Mouse (Mus musculus) thymus, adult 2 months (tissue): Measurements from ENCODE around the gene Spata21. TPM values are rescaled to one million over a fixed set of nuclear protein-coding genes. Genes with fewer than 3 reads are reported as not detected.
A peak's percentile ranks its signal among the peaks of the same experiment; 100 is the strongest.

Source experiments
- DNase-seq: peaks from one replicate; pipeline ENCODE4 v3.0.0; 2021
- H3K27ac ChIP-seq: fragments of 200-500 bp; 2 replicates; pipeline ENCODE4 v1.5.1; 2012; ENCODE audit warnings: low read length, control low read depth; ENCODE audit not compliant: control insufficient read depth, insufficient read depth
- H3K27me3 ChIP-seq: fragments of 200-500 bp; 2 replicates; pipeline ENCODE4 v1.6.1; 2012; ENCODE audit warnings: mild to moderate bottlenecking, low read length, moderate library complexity, mixed read lengths; ENCODE audit not compliant: control insufficient read depth, insufficient read depth
- H3K36me3 ChIP-seq: fragments of 200-500 bp; 2 replicates; pipeline ENCODE4 v1.6.1; 2012; ENCODE audit warnings: mild to moderate bottlenecking, low read length, moderate library complexity; ENCODE audit not compliant: control insufficient read depth, insufficient read depth
- H3K4me1 ChIP-seq: fragments of 200-500 bp; replicated peaks from 2 replicates; pipeline ENCODE4 v1.6.1; 2012; ENCODE audit warnings: low read length; ENCODE audit not compliant: control insufficient read depth, insufficient read depth
- H3K4me3 ChIP-seq: fragments of 200-500 bp; 2 replicates; pipeline ENCODE4 v1.5.1; 2012; ENCODE audit warnings: mild to moderate bottlenecking, low read length, control low read depth, moderate library complexity; ENCODE audit not compliant: control insufficient read depth, insufficient read depth
- CTCF ChIP-seq: fragments of 200-500 bp; IDR thresholded peaks from 2 replicates; pipeline ENCODE4 v1.5.1; 2012; ENCODE audit warnings: mild to moderate bottlenecking, control low read depth, low read length, moderate library complexity, borderline replicate concordance; ENCODE audit not compliant: control insufficient read depth, poor library complexity, insufficient read depth; ENCODE audit errors: extremely low read depth
- POLR2A ChIP-seq: fragments of 200-500 bp; IDR thresholded peaks from 2 replicates; pipeline ENCODE4 v1.6.1; 2012; ENCODE audit warnings: mild to moderate bottlenecking, low read length, control low read depth, moderate library complexity; ENCODE audit not compliant: control insufficient read depth, poor library complexity, insufficient read depth; ENCODE audit errors: extremely low read depth
- WGBS: fragments of 180-500 bp; shearing (Covaris S2); methylation state at CpG from one replicate; pipeline ENCODE4 v1.1.7; 2018; 5-methylcytosine and 5-hydroxymethylcytosine counted together
- polyA plus RNA-seq: library from polyadenylated mRNA; depleted of rRNA; stranded (reverse); fragments of >200 nt; gene quantifications from 2 replicates; pipeline ENCODE4 v1.2.3, GENCODE M21; 2012

Gene Spata21
- polyA plus RNA-seq, 1 experiment: 0.23 TPM

- 2% methylated on average over 58 of the region's 58 CpGs for WGBS
- H3K36me3 ChIP-seq: no peaks in the 10 kb centered on the region
- peaks cover 15% of the 10 kb centered on the region for H3K4me1 ChIP-seq
- TF ChIP-seq POLR2A (peak; percentile 88), CTCF (peak; percentile 96)
- peak; percentile 94 for DNase-seq
- peak within 1 kb of the TSS; percentile 67; the same call in 1 of the 2 replicates for H3K27ac ChIP-seq
- H3K4me3 ChIP-seq: peak within 1 kb of the TSS; percentile 73
- no peaks in the 10 kb centered on the region for H3K27me3 ChIP-seq
Measured at GRCm38 (mm10) chr4:141147112-141148008, 59.2 kb downstream of the Spata21 start, which contains the start of gene Fbxo42. Gene Fbxo42, plus strand, starts transcription at chr4:141147913.

- H3K36me3 ChIP-seq: no peaks in the 10 kb centered on the region
- peak overlapping the region; percentile 73 for H3K4me3 ChIP-seq
- WGBS: under 1% methylated on average over 66 of the region's 66 CpGs
- no peaks in the 10 kb centered on the region for H3K27me3 ChIP-seq
- TF ChIP-seq POLR2A (no peak), CTCF (peak; percentile 3; the same call in 1 of the 2 replicates)
- no peak overlapping the region for H3K27ac ChIP-seq
- H3K4me1 ChIP-seq: peaks cover 16% of the 10 kb centered on the region
- peak; percentile 66 for DNase-seq
Measured at GRCm38 (mm10) chr4:141148009-141148801, 60.1 kb downstream of the Spata21 start.

GRCm38 (mm10) chr4:141149116-141149515, 61.0 kb downstream of the Spata21 start:
- H3K4me3 ChIP-seq: no peak overlapping the region; the same call in 1 of the 2 replicates
- no peak for DNase-seq
- no peaks in the 10 kb centered on the region for H3K27me3 ChIP-seq
- peaks cover 16% of the 10 kb centered on the region for H3K4me1 ChIP-seq
- no peak overlapping the region for H3K27ac ChIP-seq
- WGBS: 46% methylated on average over 7 of the region's 7 CpGs
- no peaks in the 10 kb centered on the region for H3K36me3 ChIP-seq
- TF ChIP-seq POLR2A (no peak), CTCF (no peak)

GRCm38 (mm10) chr4:141157485-141157884, 69.4 kb downstream of the Spata21 start:
- WGBS: 35% methylated on average over 4 of the region's 4 CpGs
- Histone ChIP-seq H3K4me1 (peaks cover 35% of the 10 kb centered on the region), H3K36me3 (no peaks in the 10 kb centered on the region), H3K27me3 (no peaks in the 10 kb centered on the region), H3K27ac (no peak overlapping the region), H3K4me3 (no peak overlapping the region)
- no peak for DNase-seq
- no peak for TF ChIP-seq CTCF
- no peak for TF ChIP-seq POLR2A

GRCm38 (mm10) chr4:141158609-141159008, 70.5 kb downstream of the Spata21 start:
- no peaks in the 10 kb centered on the region for H3K27me3 ChIP-seq
- peaks cover 31% of the 10 kb centered on the region for H3K4me1 ChIP-seq
- WGBS: 87% methylated on average over 2 of the region's 2 CpGs
- TF ChIP-seq POLR2A: no peak
- no peak for TF ChIP-seq CTCF
- H3K36me3 ChIP-seq: no peaks in the 10 kb centered on the region
- 0 out of 2 replicates have a peak overlapping the region, but pooled peaks have one; percentile 20 for H3K27ac ChIP-seq
- no peak overlapping the region for H3K4me3 ChIP-seq
- no peak for DNase-seq

DNA sequence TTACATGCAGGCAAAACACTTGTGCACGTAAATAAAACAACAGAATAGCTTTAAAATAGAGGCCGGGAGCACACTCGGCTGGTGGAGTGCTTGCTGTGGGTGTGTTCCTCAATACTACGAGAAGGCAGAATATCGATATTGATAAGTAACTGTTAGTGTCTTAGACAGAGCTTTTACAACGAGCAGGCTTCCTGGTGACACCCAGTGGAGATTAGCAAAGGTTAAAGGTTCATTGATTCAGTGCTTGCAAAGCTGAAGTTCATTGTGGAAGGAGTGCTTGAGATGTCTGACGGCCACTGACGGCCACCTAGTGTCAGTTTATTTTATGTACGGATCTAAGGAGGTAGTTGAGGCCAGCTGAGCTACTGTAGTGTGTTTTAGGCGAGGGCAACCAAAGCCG, 71.0 kb downstream of the Spata21 start:
- H3K27ac ChIP-seq: 0 out of 2 replicates have a peak overlapping the region, but pooled peaks have one; percentile 20
- WGBS: 40% methylated on average over 11 of the region's 11 CpGs
- no peak overlapping the region for H3K4me3 ChIP-seq
- no peak for DNase-seq
- TF ChIP-seq POLR2A (no peak), CTCF (no peak)
- no peaks in the 10 kb centered on the region for H3K27me3 ChIP-seq
- no peaks in the 10 kb centered on the region for H3K36me3 ChIP-seq
- peaks cover 31% of the 10 kb centered on the region for H3K4me1 ChIP-seq
